Mouse (Mus musculus) bone marrow macrophage, adult 2 months (primary cell): ENCODE measurements at regions not wholly inside any gene's neighbourhood (a gene's known extent, or its start where the extent isn't known, plus 50 kb on each side); places are given as distances from the start of the nearest gene placed in this dataset.

Source experiments
- CTCF ChIP-seq: IDR thresholded peaks from 2 replicates; pipeline ENCODE4 v1.5.1; 2012; ENCODE audit warnings: low read depth, mild to moderate bottlenecking, low read length, moderate library complexity
- POLR2A ChIP-seq: IDR thresholded peaks from 2 replicates; pipeline ENCODE4 v1.6.1; 2012; ENCODE audit warnings: mild to moderate bottlenecking, low read depth, low read length, borderline replicate concordance

DNA sequence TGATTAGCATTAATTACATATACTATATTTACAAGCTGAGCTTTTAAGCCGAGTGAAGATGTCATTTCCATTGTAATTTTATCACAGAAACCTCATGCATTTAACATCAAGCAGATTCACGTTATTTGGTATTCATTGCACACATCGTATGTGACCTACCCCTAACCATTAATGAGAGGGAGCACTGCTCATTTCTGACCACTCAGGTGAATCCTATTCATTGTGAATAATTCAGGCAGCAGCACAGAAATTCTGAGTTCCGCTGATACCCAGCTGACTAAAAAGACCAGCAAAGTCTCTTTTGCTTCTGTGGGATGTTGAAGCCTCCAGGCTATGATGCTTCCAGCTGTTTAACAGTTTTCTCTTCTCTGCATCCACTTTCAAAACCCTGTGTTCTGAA lies 74.3 kb upstream of the Fat4 start:
- TF ChIP-seq POLR2A (no peak), CTCF (no peak)
